Mouse (Mus musculus): Measurements from ENCODE around the gene Fam49a.

DNA sequence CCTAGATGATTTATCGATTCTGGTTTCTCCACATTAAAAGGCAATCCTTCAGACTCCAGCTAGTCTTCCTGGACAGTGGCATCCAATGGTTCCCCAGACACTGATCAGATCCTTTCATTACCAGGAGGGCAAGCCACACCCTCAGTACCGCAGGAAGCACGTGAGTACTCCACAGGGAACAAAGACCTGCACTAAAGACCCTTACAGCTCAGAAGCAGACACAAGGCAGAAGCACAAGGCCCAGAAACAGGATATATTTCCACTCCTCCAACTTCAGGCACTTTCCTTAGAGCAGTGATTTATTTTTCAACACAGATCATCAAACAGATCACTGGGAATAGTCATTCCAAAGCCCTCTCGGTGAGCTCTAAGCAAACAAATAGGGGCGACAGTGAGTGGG is 25.0 kb upstream of the Fam49a start:
- TF ChIP-seq CHD2 (IDR thresholded peaks at IDR 0.05; ENCODE audit: low read depth, low read length) (no peak), ZNF384 (IDR thresholded peaks at IDR 0.05; ENCODE audit: low read depth, low read length) (no peak), MAFK (IDR thresholded peaks at IDR 0.05; ENCODE audit: insufficient read depth, low read depth, low read length) (no peak)
